Mouse (Mus musculus) adrenal gland, adult (tissue): ENCODE results near the gene Gcm2.

Experiments
- DNase-seq, 2 experiments: peaks; one replicate each; pipeline ENCODE4 v3.0.0; 2022 to 2023; ENCODE audit warnings: low spot score in 1 of 2; ENCODE audit not compliant: inconsistent age in 2 of 2

Gene Gcm2

GRCm38 (mm10) chr13:41080700-41081099 lies 30.1 kb downstream of the Gcm2 start:
- no peak for DNase-seq

- DNase-seq = no peak
These were observed 31.0 kb downstream of the Gcm2 start for GRCm38 (mm10) chr13:41079859-41080258.

GRCm38 (mm10) chr13:41079421-41079780 lies 31.4 kb downstream of the Gcm2 start, which contains the start of gene Mak:
Mak (minus strand) TSS chr13:41079706.
- peak; percentile 57 to 84 for DNase-seq

- DNase-seq = peak in 1 of 2 experiments; percentile 35
These were observed 32.0 kb downstream of the Gcm2 start for GRCm38 (mm10) chr13:41078690-41079420.

- no peak for DNase-seq
These were observed 32.9 kb downstream of the Gcm2 start for GRCm38 (mm10) chr13:41077921-41078320.

- no peak for DNase-seq
These were observed 37.0 kb downstream of the Gcm2 start for GRCm38 (mm10) chr13:41073819-41074218.

- no peak for DNase-seq
These were observed 39.2 kb downstream of the Gcm2 start for GRCm38 (mm10) chr13:41071617-41072016.

- no peak for DNase-seq
These were observed 43.2 kb downstream of the Gcm2 start for GRCm38 (mm10) chr13:41067618-41068017.

- no peak for DNase-seq
These were observed 58.9 kb downstream of the Gcm2 start for GRCm38 (mm10) chr13:41051965-41052364.
